Mouse (Mus musculus): ENCODE results near the gene Enoph1. TPM values are rescaled to one million over a fixed set of nuclear protein-coding genes. Genes with fewer than 3 reads are reported as not detected.

The Enoph1 gene
- total and polyA plus RNA-seq, 3 experiments = 8.4 to 12.6 (median 8.8) TPM

GRCm38 (mm10) chr5:100035950-100036349 is 3.8 kb upstream of the Enoph1 start:
- no peak overlapping the region; the same call in 1 of the 2 replicates for H3K4me3 ChIP-seq
- TF ChIP-seq CTCF (IDR thresholded peaks at IDR 0.05) = peak; percentile 66
- TF ChIP-seq POLR2A (IDR thresholded peaks at IDR 0.05; ENCODE audit: insufficient read depth, low read depth, low read length) = no peak
- H3K4me1 ChIP-seq (ENCODE audit: control insufficient read depth, insufficient read depth, low read length) = peaks cover 2% of the 10 kb centered on the region
- H3K27ac ChIP-seq = no peak overlapping the region
- intact Hi-C loops (cut with DNase I) = loop anchor here (5.0 kb wide), 2 partner anchors 109 to 461 kb away; no protein-coding TSS in a partner anchor
- 11% methylated on average over 7 of the region's 7 CpGs for WGBS
- H3K36me3 ChIP-seq (ENCODE audit: control insufficient read depth, insufficient read depth, low read length) = peaks cover 34% of the 10 kb centered on the region
- H3K79me2 ChIP-seq (replicated peaks; ENCODE audit: control insufficient read depth, insufficient read depth, low read length) = peaks cover 5% of the 10 kb centered on the region
- H3K9ac ChIP-seq (ENCODE audit: low read depth, low read length) = no peak overlapping the region
- DNase-seq = no peak
- H3K27me3 ChIP-seq (ENCODE audit: control insufficient read depth, insufficient read depth, low read length) = no peaks in the 10 kb centered on the region

- H3K27ac ChIP-seq = 0 out of 2 replicates have a peak overlapping the region, but pooled peaks have one; percentile 2
- DNase-seq = no peak
- WGBS = 18% methylated on average over 7 of the region's 7 CpGs
- no peaks in the 10 kb centered on the region for H3K27me3 ChIP-seq (ENCODE audit: control insufficient read depth, insufficient read depth, low read length)
- peak overlapping the region; percentile 98 for H3K4me3 ChIP-seq
- intact Hi-C loops (cut with DNase I) = loop anchor here (5.0 kb wide), 2 partner anchors 109 to 461 kb away; no protein-coding TSS in a partner anchor
- H3K4me1 ChIP-seq (ENCODE audit: control insufficient read depth, insufficient read depth, low read length) = peaks cover 2% of the 10 kb centered on the region
- TF ChIP-seq EP300 (IDR thresholded peaks at IDR 0.05; ENCODE audit: insufficient read depth, low read depth, low read length) (no peak), CTCF (IDR thresholded peaks at IDR 0.05) (no peak), POLR2A (IDR thresholded peaks at IDR 0.05; ENCODE audit: insufficient read depth, low read depth, low read length) (no peak)
- H3K79me2 ChIP-seq (replicated peaks; ENCODE audit: control insufficient read depth, insufficient read depth, low read length) = peaks cover 5% of the 10 kb centered on the region
- H3K36me3 ChIP-seq (ENCODE audit: control insufficient read depth, insufficient read depth, low read length) = peaks cover 34% of the 10 kb centered on the region
- H3K9ac ChIP-seq (ENCODE audit: low read depth, low read length) = peak overlapping the region; percentile 40; the same call in 1 of the 2 replicates
Observed at GRCm38 (mm10) chr5:100036681-100037080, 3.1 kb upstream of the Enoph1 start.

- intact Hi-C loops (cut with DNase I) = loop anchor here (5.0 kb wide), 2 partner anchors 111 to 459 kb away; no protein-coding TSS in a partner anchor
Observed at GRCm38 (mm10) chr5:100037965-100038713, 1.6 kb upstream of the Enoph1 start.

GRCm38 (mm10) chr5:100038714-100039601 is 827 bp upstream of the Enoph1 start:
- intact Hi-C loops (cut with DNase I) = loop anchor here (1.0 to 5.0 kb wide), 3 partner anchors 61 to 458 kb away; partner anchors contain the start of gene Hnrnpd
- under 1% methylated on average over 110 of the region's 113 CpGs for WGBS

More at GRCm38 (mm10) chr5:100037965-100038713, 1.6 kb upstream of the Enoph1 start:
- peak overlapping the region; percentile 86 for H3K9ac ChIP-seq (ENCODE audit: low read depth, low read length)
- peak overlapping the region; percentile 99 for H3K27ac ChIP-seq
- peak; percentile 92 to 94 for DNase-seq
- H3K36me3 ChIP-seq (ENCODE audit: control insufficient read depth, insufficient read depth, low read length) = peaks cover 32% of the 10 kb centered on the region
- H3K27me3 ChIP-seq (ENCODE audit: control insufficient read depth, insufficient read depth, low read length) = no peaks in the 10 kb centered on the region
- peaks cover 2% of the 10 kb centered on the region for H3K4me1 ChIP-seq (ENCODE audit: control insufficient read depth, insufficient read depth, low read length)
- TF ChIP-seq CTCF (IDR thresholded peaks at IDR 0.05) = no peak
- TF ChIP-seq POLR2A (IDR thresholded peaks at IDR 0.05; ENCODE audit: insufficient read depth, low read depth, low read length) = no peak
- WGBS = under 1% methylated on average over 45 of the region's 45 CpGs
- peaks cover 8% of the 10 kb centered on the region for H3K79me2 ChIP-seq (replicated peaks; ENCODE audit: control insufficient read depth, insufficient read depth, low read length)
- H3K4me3 ChIP-seq = peak overlapping the region; percentile 98

GRCm38 (mm10) chr5:100040281-100040784 is 548 bp downstream of the Enoph1 start:
- Histone ChIP-seq H3K79me2 (replicated peaks; ENCODE audit: control insufficient read depth, insufficient read depth, low read length) (peaks cover 8% of the 10 kb centered on the region), H3K27me3 (ENCODE audit: control insufficient read depth, insufficient read depth, low read length) (no peaks in the 10 kb centered on the region), H3K4me1 (ENCODE audit: control insufficient read depth, insufficient read depth, low read length) (peaks cover 3% of the 10 kb centered on the region), H3K4me3 (peak overlapping the region; percentile 98), H3K9ac (ENCODE audit: low read depth, low read length) (peak overlapping the region; percentile 96), H3K27ac (peak overlapping the region; percentile 99), H3K36me3 (ENCODE audit: control insufficient read depth, insufficient read depth, low read length) (peaks cover 16% of the 10 kb centered on the region)
- no peak for TF ChIP-seq POLR2A (IDR thresholded peaks at IDR 0.05; ENCODE audit: insufficient read depth, low read depth, low read length)
- TF ChIP-seq EP300 (IDR thresholded peaks at IDR 0.05; ENCODE audit: insufficient read depth, low read depth, low read length) = no peak
- TF ChIP-seq CTCF (IDR thresholded peaks at IDR 0.05) = no peak
- intact Hi-C loops (cut with DNase I) = loop anchor here (10.0 kb wide), 1 partner anchor 786 kb away; no protein-coding TSS in a partner anchor
- no peak for DNase-seq
- WGBS = 3% methylated on average over 19 of the region's 19 CpGs

More at GRCm38 (mm10) chr5:100038714-100039601, 827 bp upstream of the Enoph1 start:
- Histone ChIP-seq H3K36me3 (ENCODE audit: control insufficient read depth, insufficient read depth, low read length) (peaks cover 25% of the 10 kb centered on the region), H3K27me3 (ENCODE audit: control insufficient read depth, insufficient read depth, low read length) (no peaks in the 10 kb centered on the region), H3K9ac (ENCODE audit: low read depth, low read length) (peak overlapping the region; percentile 86), H3K79me2 (replicated peaks; ENCODE audit: control insufficient read depth, insufficient read depth, low read length) (peaks cover 8% of the 10 kb centered on the region), H3K4me1 (ENCODE audit: control insufficient read depth, insufficient read depth, low read length) (peaks cover 3% of the 10 kb centered on the region), H3K27ac (peak overlapping the region; percentile 99), H3K4me3 (peak overlapping the region; percentile 98)
- DNase-seq = peak; percentile 98 to 100
- peak; percentile 88 for TF ChIP-seq POLR2A (IDR thresholded peaks at IDR 0.05; ENCODE audit: insufficient read depth, low read depth, low read length)
- TF ChIP-seq EP300 (IDR thresholded peaks at IDR 0.05; ENCODE audit: insufficient read depth, low read depth, low read length) = no peak

All from heart, adult 2 months (tissue).